Mouse (Mus musculus): Measurements from ENCODE around the gene Ly6g5b. TPM values are rescaled to one million over a fixed set of nuclear protein-coding genes. Genes with fewer than 3 reads are reported as not detected.

The Ly6g5b gene
- polyA plus RNA-seq, 1 experiment from 2014 or later, result 0.40 TPM

DNA sequence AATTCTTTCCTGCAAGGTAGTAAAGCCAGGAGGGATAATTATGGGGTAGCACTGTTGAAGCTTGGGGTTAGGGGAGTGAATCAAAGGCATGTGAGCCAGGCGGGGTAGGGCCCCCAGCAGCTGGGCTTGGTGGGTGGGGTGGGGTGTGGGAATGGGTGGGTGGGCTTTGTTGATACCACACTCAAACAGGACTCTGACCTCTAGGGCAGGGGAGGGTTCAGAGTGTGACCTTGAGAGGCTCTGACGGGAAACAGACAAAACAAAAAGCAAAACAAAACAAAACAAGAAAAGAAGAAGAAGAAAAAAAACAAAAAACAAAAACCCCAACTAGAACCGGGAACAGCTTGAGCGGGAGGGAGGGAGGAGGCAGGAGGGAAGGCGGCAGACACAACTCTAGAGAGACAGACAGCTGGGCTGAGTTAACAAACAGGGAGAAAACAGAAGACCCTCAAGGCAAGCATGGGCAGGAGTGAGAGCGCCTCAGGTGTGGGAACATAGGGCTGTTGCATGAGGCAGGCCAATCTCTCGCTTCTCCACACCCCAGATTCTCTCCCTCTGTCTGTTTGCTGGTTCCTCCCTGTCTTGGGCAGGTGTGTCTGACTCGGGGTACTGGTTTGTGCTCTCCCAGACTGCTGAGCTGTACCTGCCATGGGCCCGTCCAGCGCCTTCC lies 38.6 kb downstream of the Ly6g5b start, which contains the start of gene Ly6g6e:
Gene Ly6g6e (plus strand): TSS at position 396 of the 670 bp plus-strand sequence.
- ATAC-seq (ENCODE audit: extremely low read depth, insufficient number of reproducible peaks, low FRiP score, low TSS enrichment), result no peak
- Histone ChIP-seq H3K36me3 (no peaks in the 10 kb centered on the region), H3K4me2 (peak within 1 kb of the TSS; percentile 67), H3K4me3 (peak within 1 kb of the TSS; percentile 41), H3K9ac (peak within 1 kb of the TSS; percentile 70), H3K4me1 (peaks cover 29% of the 10 kb centered on the region), H3K27ac (replicated peaks) (peak within 1 kb of the TSS; percentile 13; the same call in 1 of the 2 replicates), H3K27me3 (replicated peaks) (peaks cover 15% of the 10 kb centered on the region), H3K9me3 (peaks cover 2% of the 10 kb centered on the region; the same call in 1 of the 2 replicates)
- WGBS, result 36% methylated on average over 10 of the region's 10 CpGs

DNA sequence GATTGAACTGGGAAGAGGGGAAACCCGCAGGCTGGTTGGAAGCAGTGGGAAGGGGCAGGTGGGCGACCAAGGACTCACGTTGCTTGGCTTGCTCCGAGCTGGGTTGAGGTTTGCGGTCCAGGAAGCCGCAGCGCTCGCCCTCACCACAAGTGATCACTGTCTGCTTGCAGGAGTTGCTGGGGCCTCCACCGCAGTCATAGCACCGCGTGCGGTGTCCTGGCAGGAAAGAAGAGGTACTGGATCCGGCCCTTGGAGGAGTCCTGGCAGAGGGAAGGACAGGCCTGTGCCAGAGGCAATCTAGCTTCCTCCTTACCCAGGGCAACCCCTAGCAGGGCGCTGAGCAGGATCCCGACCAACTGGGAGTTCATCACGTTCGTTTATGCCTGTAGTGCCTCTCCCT lies 41.1 kb downstream of the Ly6g5b start:
- WGBS, result 49% methylated on average over 17 of the region's 17 CpGs
- H3K4me2 ChIP-seq, result no peak overlapping the region
- peaks cover 22% of the 10 kb centered on the region for H3K4me1 ChIP-seq
- peaks cover 2% of the 10 kb centered on the region; the same call in 1 of the 2 replicates for H3K9me3 ChIP-seq
- H3K27me3 ChIP-seq (replicated peaks), result peaks cover 11% of the 10 kb centered on the region
- ATAC-seq (ENCODE audit: extremely low read depth, insufficient number of reproducible peaks, low FRiP score, low TSS enrichment), result no peak
- no peak overlapping the region for H3K4me3 ChIP-seq
- no peak overlapping the region for H3K27ac ChIP-seq (replicated peaks)
- 0 out of 2 replicates have a peak overlapping the region, but pooled peaks have one; percentile 37 for H3K9ac ChIP-seq
- H3K36me3 ChIP-seq, result no peaks in the 10 kb centered on the region

DNA sequence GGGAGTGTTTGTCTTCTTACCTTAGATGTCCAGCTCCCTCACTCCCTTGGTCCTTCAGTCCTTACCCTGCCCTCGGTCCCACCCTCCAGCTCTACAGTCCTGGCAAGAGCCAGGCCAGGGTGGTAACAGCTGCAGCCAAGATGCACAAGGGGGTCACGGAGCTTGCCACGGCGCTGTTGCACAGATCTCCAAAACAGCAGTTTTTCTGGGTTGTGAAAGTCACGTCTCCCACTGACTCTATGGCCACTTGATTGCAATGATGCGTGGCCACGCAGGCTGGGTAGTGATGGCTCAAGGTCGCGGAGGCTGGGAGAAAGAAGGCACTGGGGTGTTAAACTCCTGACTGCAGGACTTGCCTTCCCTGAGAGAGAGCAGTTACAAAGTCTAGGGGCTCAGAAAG lies 43.8 kb downstream of the Ly6g5b start:
- ATAC-seq (ENCODE audit: extremely low read depth, insufficient number of reproducible peaks, low FRiP score, low TSS enrichment), result no peak
- Histone ChIP-seq H3K9ac (no peak overlapping the region), H3K4me3 (no peak overlapping the region), H3K27me3 (replicated peaks) (peaks cover 32% of the 10 kb centered on the region), H3K9me3 (peaks cover 2% of the 10 kb centered on the region; the same call in 1 of the 2 replicates), H3K4me2 (no peak overlapping the region), H3K4me1 (peaks cover 6% of the 10 kb centered on the region; the same call in 1 of the 2 replicates), H3K27ac (replicated peaks) (no peak overlapping the region), H3K36me3 (no peaks in the 10 kb centered on the region)
- WGBS, result 71% methylated on average over 9 of the region's 9 CpGs

DNA sequence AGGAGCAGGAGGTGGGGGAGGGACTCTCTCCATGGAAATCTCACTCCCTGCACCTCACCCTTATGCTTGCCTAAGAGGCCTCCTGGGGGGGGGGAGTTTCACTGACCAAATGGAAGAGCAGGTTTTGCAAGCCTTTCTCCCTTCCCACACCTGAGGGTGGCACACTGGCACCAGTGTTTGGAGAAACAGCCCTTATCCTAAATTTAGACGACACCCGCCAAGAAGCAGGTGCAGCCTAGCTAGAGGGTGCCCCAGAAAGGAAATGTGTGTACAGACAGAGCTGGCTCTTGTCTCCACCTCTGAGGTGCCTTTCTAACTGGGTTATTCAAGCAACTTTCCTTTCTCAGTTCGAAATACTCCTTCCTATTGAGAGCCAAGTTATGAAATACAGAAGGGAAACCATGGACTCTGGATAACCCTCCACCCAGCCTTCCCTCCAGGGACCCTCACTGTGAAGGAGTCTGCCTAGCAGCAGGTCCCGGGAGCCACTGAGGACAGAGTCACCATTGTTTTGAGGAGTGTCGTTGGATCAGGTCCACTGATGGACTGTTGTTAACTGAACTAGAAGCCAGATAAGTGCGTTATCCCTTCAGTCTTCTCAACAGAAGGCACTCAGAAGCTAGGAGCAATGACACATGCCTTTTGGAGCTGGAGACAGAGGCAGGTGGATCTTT lies 44.5 kb downstream of the Ly6g5b start:
- H3K36me3 ChIP-seq, result no peaks in the 10 kb centered on the region
- H3K27ac ChIP-seq (replicated peaks), result no peak overlapping the region
- H3K9ac ChIP-seq, result no peak overlapping the region
- H3K4me1 ChIP-seq, result peaks cover 11% of the 10 kb centered on the region
- peaks cover 40% of the 10 kb centered on the region for H3K27me3 ChIP-seq (replicated peaks)
- no peak for ATAC-seq (ENCODE audit: extremely low read depth, insufficient number of reproducible peaks, low FRiP score, low TSS enrichment)
- peaks cover 2% of the 10 kb centered on the region; the same call in 1 of the 2 replicates for H3K9me3 ChIP-seq
- H3K4me2 ChIP-seq, result no peak overlapping the region
- no peak overlapping the region for H3K4me3 ChIP-seq
- WGBS, result 38% methylated on average over 6 of the region's 6 CpGs

DNA sequence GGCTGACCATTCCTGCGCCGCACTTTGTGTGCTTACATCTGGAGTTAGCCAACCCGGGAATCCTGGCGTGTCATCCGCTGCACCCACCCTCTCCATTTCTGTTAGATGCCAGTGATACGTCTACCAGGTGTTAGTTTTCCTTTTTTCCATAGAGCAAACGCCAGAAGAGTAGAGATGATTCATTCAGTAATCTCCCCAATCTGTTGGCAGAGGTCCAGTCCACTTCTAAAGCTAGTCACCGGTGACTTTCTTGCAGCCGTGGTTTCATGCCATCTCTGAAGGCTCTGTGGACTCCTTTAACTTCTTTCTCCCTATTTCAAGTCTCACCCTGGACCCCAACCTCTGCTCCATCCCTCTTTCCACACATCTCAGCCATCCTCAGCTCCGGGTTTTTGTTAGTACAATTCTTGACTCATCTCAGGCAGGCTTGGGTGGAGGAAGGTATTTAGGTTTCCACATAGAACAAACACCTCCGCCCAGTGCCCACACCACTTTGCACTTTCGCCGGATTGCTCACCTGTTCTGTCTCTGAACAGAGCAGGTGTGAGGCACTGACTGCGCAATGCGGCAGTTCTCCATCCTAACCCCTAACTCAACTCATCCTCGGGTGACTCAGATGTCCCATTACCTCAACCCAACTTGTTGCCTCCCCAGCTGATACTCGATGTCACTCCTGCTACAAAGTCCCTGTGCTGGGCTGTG lies 46.9 kb downstream of the Ly6g5b start:
- Histone ChIP-seq H3K27me3 (replicated peaks) (peaks cover 63% of the 10 kb centered on the region), H3K4me1 (peaks cover 28% of the 10 kb centered on the region), H3K4me2 (no peak overlapping the region), H3K9me3 (no peaks in the 10 kb centered on the region), H3K36me3 (0 out of 2 replicates have a peak, but pooled peaks cover under 1% of the 10 kb centered on the region), H3K27ac (replicated peaks) (no peak overlapping the region), H3K4me3 (no peak overlapping the region), H3K9ac (no peak overlapping the region)
- WGBS, result 69% methylated on average over 17 of the region's 17 CpGs
- no peak for ATAC-seq (ENCODE audit: extremely low read depth, insufficient number of reproducible peaks, low FRiP score, low TSS enrichment)

DNA sequence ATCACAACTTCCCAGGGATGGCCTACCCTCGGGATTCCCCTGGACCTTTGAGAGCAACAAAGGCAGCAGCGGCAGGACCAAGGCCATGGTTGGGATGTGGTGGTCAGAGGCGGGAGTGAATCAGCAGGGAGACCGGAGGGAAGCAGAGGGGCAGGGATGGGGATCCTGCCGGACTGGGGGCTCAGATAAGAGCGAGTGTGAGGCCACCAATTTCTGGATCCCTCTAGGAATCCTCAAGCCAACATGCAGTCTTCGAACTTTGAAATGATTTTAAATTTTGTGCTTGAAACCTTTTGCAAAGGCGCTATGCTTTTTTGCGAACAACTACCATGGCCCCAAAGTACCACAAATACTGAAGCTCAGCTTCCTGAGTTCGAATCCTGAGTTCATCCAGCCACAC lies 49.1 kb downstream of the Ly6g5b start, which contains the start of gene Mpig6b:
Gene Mpig6b (minus strand): TSS at position 101 of the 400 bp plus-strand sequence.
- Histone ChIP-seq H3K27me3 (replicated peaks) (peaks cover 67% of the 10 kb centered on the region), H3K4me1 (peaks cover 35% of the 10 kb centered on the region), H3K4me3 (peak within 1 kb of the TSS; percentile 47), H3K4me2 (peak within 1 kb of the TSS; percentile 77), H3K9me3 (no peaks in the 10 kb centered on the region), H3K9ac (peak within 1 kb of the TSS; percentile 71), H3K27ac (replicated peaks) (no peak within 1 kb of the TSS), H3K36me3 (peaks cover 23% of the 10 kb centered on the region)
- ATAC-seq (ENCODE audit: extremely low read depth, insufficient number of reproducible peaks, low FRiP score, low TSS enrichment), result no peak
- WGBS, result 38% methylated on average over 10 of the region's 10 CpGs

DNA sequence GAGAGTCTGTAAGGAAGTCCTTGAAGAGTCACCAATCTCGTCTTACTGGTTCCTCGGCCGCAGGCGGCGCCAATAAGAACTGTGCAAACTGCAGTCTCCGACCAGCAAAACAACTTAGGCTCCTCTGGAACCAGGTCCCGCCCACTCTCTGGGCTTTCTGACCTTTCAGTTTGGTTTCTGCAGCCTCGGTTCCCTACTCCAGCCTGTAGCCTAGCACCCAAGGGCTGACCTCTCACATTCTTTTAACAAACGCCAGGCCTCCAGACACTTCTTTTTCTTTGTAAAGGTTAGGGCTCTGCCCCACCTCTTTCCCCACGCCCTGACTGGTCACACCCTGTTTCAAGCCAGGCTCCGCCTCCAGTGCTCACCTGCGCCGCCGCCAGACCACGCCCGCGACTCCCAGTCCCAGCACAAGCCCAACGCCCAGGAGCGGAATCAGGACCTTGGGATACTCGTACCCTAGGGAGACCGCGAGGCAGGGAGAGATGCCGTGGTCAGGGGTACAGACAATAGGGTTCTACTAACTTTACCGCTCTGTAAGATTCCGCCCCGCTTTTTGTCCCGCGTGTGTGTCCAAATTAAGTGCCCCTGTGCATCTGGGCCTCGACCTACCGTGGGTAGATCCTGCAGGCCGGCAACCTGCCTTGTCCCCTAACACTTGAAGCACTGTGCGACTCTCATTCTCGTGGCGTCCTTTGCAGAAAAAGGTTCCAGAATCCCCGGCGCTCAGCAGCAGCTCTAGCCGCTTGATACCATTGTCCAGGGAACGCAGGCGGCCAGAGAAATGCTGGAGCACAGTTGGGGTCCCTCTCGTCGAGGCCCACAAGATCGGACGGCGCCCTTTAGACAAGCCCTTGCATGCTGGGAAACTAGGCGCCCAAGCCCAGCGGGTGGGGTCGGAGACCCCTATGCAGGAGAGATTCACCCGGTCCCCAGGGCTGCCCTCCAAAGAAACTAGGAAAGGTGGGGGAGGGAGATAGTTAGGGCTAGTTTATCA lies 50.0 kb downstream of the Ly6g5b start, which contains the start of gene Ly6g6c:
Gene Ly6g6c (plus strand): TSS at position 438 of the 997 bp plus-strand sequence.
- peaks cover 37% of the 10 kb centered on the region for H3K4me1 ChIP-seq
- peak within 1 kb of the TSS; percentile 47 for H3K4me3 ChIP-seq
- H3K9me3 ChIP-seq, result no peaks in the 10 kb centered on the region
- H3K27me3 ChIP-seq (replicated peaks), result peaks cover 67% of the 10 kb centered on the region
- H3K27ac ChIP-seq (replicated peaks), result no peak within 1 kb of the TSS; the same call in 1 of the 2 replicates
- H3K36me3 ChIP-seq, result peaks cover 30% of the 10 kb centered on the region
- peak within 1 kb of the TSS; percentile 71 for H3K9ac ChIP-seq
- WGBS, result 2% methylated on average over 48 of the region's 48 CpGs
- peak within 1 kb of the TSS; percentile 77 for H3K4me2 ChIP-seq
- ATAC-seq (ENCODE audit: extremely low read depth, insufficient number of reproducible peaks, low FRiP score, low TSS enrichment), result no peak; the same call in 1 of the 2 replicates

DNA sequence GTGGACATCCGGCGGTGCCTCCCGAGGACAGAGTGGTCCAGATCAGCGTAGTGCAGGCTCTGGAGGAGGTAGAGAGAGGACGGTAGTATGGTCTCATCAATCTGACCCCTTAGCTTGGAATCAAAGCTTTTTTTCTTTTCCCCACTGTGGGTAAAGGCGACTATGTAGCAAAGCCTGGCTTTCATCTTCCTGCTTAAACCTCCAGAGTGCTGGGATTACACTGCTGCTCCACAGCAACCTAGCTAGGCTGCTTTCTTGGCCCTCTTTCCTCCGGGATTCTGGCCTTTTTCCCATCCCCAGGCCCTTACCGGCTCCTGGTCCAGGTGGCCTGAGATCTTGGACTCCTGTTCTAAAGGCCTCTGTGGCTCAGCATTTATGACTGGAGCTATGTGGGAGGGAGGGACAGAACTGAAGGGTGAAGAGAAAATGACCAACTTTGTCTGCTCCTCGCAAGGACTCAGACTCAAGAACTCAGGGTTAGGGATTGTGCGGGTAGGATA lies 50.8 kb downstream of the Ly6g5b start:
- 25% methylated on average over 10 of the region's 10 CpGs for WGBS
- Histone ChIP-seq H3K9ac (peak overlapping the region; percentile 71), H3K4me2 (peak overlapping the region; percentile 77), H3K27ac (replicated peaks) (no peak overlapping the region; the same call in 1 of the 2 replicates), H3K4me3 (peak overlapping the region; percentile 47), H3K27me3 (replicated peaks) (peaks cover 65% of the 10 kb centered on the region), H3K36me3 (peaks cover 30% of the 10 kb centered on the region), H3K4me1 (peaks cover 43% of the 10 kb centered on the region), H3K9me3 (no peaks in the 10 kb centered on the region)
- ATAC-seq (ENCODE audit: extremely low read depth, insufficient number of reproducible peaks, low FRiP score, low TSS enrichment), result no peak

All from heart, embryonic 13.5 days (tissue).